Comparison of ENCODE assay signal across 26 mouse cellular contexts in the genomic region with DNA sequence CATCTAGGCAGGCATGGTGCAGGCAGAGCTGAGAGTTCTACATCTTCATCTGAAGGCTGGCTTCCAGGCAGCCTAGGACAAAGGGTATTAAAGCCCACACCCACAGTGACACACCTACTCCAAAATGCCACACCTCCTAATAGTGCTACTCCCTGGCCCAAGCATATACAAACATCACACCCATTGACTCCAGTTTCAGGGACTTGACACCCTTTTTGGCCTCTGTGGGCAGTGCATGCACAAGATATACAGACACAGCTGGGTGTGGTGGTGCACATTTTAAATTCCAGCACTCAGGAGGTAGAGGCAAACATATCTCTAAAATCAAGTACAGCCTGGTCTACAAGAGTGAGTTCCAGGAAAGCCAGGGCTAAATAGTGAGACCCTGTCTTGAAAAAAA. TPM values are rescaled to one million over a fixed set of nuclear protein-coding genes. Genes with fewer than 3 reads are reported as not detected.
DNase-seq lines count a peak whose midpoint lies in the region; ATAC-seq and TF ChIP-seq lines count a peak whose summit lies in the region.
"Had no signal": no experiment of that assay in that cellular context is flagged by ENCODE, and none has a peak within 500 bp of the region (broad histone marks: within the 10 kb centered on the region; RNA-seq: fewer than 3 reads in every experiment).

No protein-coding gene starts in this region.

- peak; percentile 79 for ATAC-seq in liver, embryonic 14.5 days (ENCODE audit: insufficient read depth)
- ATAC-seq in midbrain, embryonic 14.5 days (ENCODE audit: low FRiP score, low TSS enrichment): no peak
- ATAC-seq: activated CD4-positive, CD25-positive, alpha-beta regulatory T cell, adult 4 months; forebrain, postnatal 0 days; Patski had no signal

- no peaks in the 10 kb centered on the region for H3K27me3 ChIP-seq in liver, embryonic 14.5 days (ENCODE audit: control insufficient read depth, insufficient read depth, low read length)
- no peaks in the 10 kb centered on the region for H3K27me3 ChIP-seq in small intestine, adult 2 months (ENCODE audit: control insufficient read depth, insufficient read depth, low read length)
- H3K27me3 ChIP-seq in midbrain, embryonic 14.5 days (ENCODE audit: control insufficient read depth, insufficient read depth, low read length): no peaks in the 10 kb centered on the region
- H3K27me3 ChIP-seq: CH12.LX; embryonic facial prominence, embryonic 12.5 days; forebrain, embryonic 12.5 days; heart, embryonic 15.5 days; hindbrain, embryonic 15.5 days; Patski had no signal

- TF ChIP-seq CTCF in liver, embryonic 14.5 days (IDR thresholded peaks at IDR 0.05; ENCODE audit: low read depth): no peak
- TF ChIP-seq CTCF in small intestine, adult 2 months (IDR thresholded peaks at IDR 0.05; ENCODE audit: extremely low read depth, insufficient read length, insufficient replicate concordance, low read depth, low read length): no peak

- H3K4me3 ChIP-seq in liver, embryonic 14.5 days (ENCODE audit: insufficient read depth in 1 of 2, low read depth in 2 of 2, low read length in 2 of 2): no peak overlapping the region
- H3K4me3 ChIP-seq in small intestine, adult 2 months (ENCODE audit: low read depth, low read length): no peak overlapping the region
- H3K4me3 ChIP-seq in midbrain, embryonic 14.5 days (replicated peaks; ENCODE audit: low read depth, low read length): no peak overlapping the region
- H3K4me3 ChIP-seq: embryonic facial prominence, embryonic 12.5 days; forebrain, embryonic 12.5 days; heart, adult 2 months; heart, embryonic 15.5 days; hindbrain, embryonic 15.5 days had no signal

- DNase-seq in liver: peak; percentile 42
- peak in 1 of 3 experiments; percentile 59 for DNase-seq in liver, embryonic 14.5 days (ENCODE audit: low read depth in 3 of 3, low spot score in 3 of 3)
- no peak for DNase-seq in thymus, postnatal 25 days
- DNase-seq in heart, postnatal 36 days: no peak
- DNase-seq in midbrain, embryonic 14.5 days: no peak
- DNase-seq: adrenal gland, postnatal 14 days; cerebellum, adult 8-10 months; cerebellum, postnatal 14 days; embryo, embryonic 11 days; forebrain, postnatal 0 days; gastrocnemius, postnatal 14 days; heart, adult 2 months; heart, postnatal 14 days had no signal

- no peak overlapping the region for H3K4me2 ChIP-seq in liver, embryonic 14.5 days (ENCODE audit: low read depth)
- no peak overlapping the region for H3K4me2 ChIP-seq in midbrain, embryonic 14.5 days (ENCODE audit: low read length)
- H3K4me2 ChIP-seq: embryonic facial prominence, embryonic 12.5 days; forebrain, embryonic 12.5 days; heart, embryonic 11.5 days; heart, embryonic 15.5 days; hindbrain, embryonic 15.5 days had no signal

- H3K9me3 ChIP-seq in liver, embryonic 14.5 days (ENCODE audit: control insufficient read depth, low read length): no peaks in the 10 kb centered on the region
- H3K9me3 ChIP-seq in midbrain, embryonic 14.5 days (ENCODE audit: control insufficient read depth, low read length): no peaks in the 10 kb centered on the region
- H3K9me3 ChIP-seq: embryonic facial prominence, embryonic 12.5 days; forebrain, embryonic 12.5 days; heart, embryonic 15.5 days; hindbrain, embryonic 15.5 days had no signal

- TF ChIP-seq POLR2A in small intestine, adult 2 months (IDR thresholded peaks at IDR 0.05; ENCODE audit: low read depth, low read length): no peak

- no peak for TF ChIP-seq EP300 in liver, embryonic 14.5 days (IDR thresholded peaks at IDR 0.05; ENCODE audit: low read depth)

- no peak overlapping the region for H3K27ac ChIP-seq in liver, embryonic 14.5 days
- peak overlapping the region; percentile 61 for H3K27ac ChIP-seq in small intestine, adult 2 months (ENCODE audit: insufficient read depth, low read depth, low read length)
- H3K27ac ChIP-seq in midbrain, embryonic 14.5 days (replicated peaks; ENCODE audit: low read depth, low read length): no peak overlapping the region
- H3K27ac ChIP-seq: embryonic facial prominence, embryonic 12.5 days; forebrain, embryonic 12.5 days; heart, adult 2 months; heart, embryonic 15.5 days; hindbrain, embryonic 15.5 days had no signal

- H3K4me1 ChIP-seq in liver, embryonic 14.5 days (replicated peaks; ENCODE audit: control insufficient read depth in 2 of 2, insufficient read depth in 2 of 2, low read length in 1 of 2): peaks cover 23 to 35% of the 10 kb centered on the region in 2 experiments
- H3K4me1 ChIP-seq in small intestine, adult 2 months (ENCODE audit: control insufficient read depth, insufficient read depth, insufficient read length, low read length): peaks cover 7% of the 10 kb centered on the region; the same call in 1 of the 2 replicates
- no peaks in the 10 kb centered on the region for H3K4me1 ChIP-seq in midbrain, embryonic 14.5 days (ENCODE audit: control insufficient read depth, insufficient read depth, low read length)
- H3K4me1 ChIP-seq: forebrain, embryonic 12.5 days; hindbrain, embryonic 15.5 days had no signal

- peaks cover 51% of the 10 kb centered on the region for H3K36me3 ChIP-seq in liver, embryonic 14.5 days (replicated peaks; ENCODE audit: control insufficient read depth, insufficient read depth, low read depth)
- peaks cover 31% of the 10 kb centered on the region for H3K36me3 ChIP-seq in small intestine, adult 2 months (ENCODE audit: control insufficient read depth, insufficient read depth, low read length)
- H3K36me3 ChIP-seq in midbrain, embryonic 14.5 days (ENCODE audit: control insufficient read depth, insufficient read depth, low read length): peaks cover 41% of the 10 kb centered on the region

- H3K9ac ChIP-seq in liver, embryonic 14.5 days (replicated peaks): no peak overlapping the region
- no peak overlapping the region for H3K9ac ChIP-seq in midbrain, embryonic 14.5 days (replicated peaks; ENCODE audit: low read length)
- H3K9ac ChIP-seq: embryonic facial prominence, embryonic 12.5 days; forebrain, embryonic 12.5 days; forebrain, postnatal 0 days; heart, embryonic 15.5 days; hindbrain, embryonic 15.5 days had no signal

- intact Hi-C loops in heart, postnatal 36 days (cut with DNase I): no loop called here

RNA-seq across cellular contexts. Expression of gene Pcyt1a, which starts 25.4 kb away (rescaled TPM):
- polyA plus RNA-seq in liver, embryonic 14.5 days (2012; rRNA removed): 12.8 and 16.3 TPM in 2 replicates
- polyA plus RNA-seq in liver, embryonic 14.5 days (2014; fragmentation: Nextera tagmentation; extraction: Ambion mirVana): 40.3 and 41.6 TPM in 2 replicates
- 55.4 and 115 TPM in 2 replicates for polyA plus RNA-seq in small intestine, adult 2 months (2012; rRNA removed)
- total RNA-seq in heart, postnatal 36 days (2021): 100 to 1,000 TPM; 127 to 141 TPM
- 34.9 and 57.0 TPM in 2 replicates for polyA plus RNA-seq in midbrain, embryonic 14.5 days (2014; fragmentation: Nextera tagmentation; extraction: Ambion mirVana)

RNA-seq across cellular contexts. Expression of gene Slc51a, which starts 31.6 kb away (rescaled TPM):
- 0.16 and 0.25 TPM in 2 replicates for polyA plus RNA-seq in liver, embryonic 14.5 days (2012; rRNA removed)
- 1.1 and 1.2 TPM in 2 replicates for polyA plus RNA-seq in liver, embryonic 14.5 days (2014; fragmentation: Nextera tagmentation; extraction: Ambion mirVana)
- polyA plus RNA-seq in small intestine, adult 2 months (2012; rRNA removed): 102 and 424 TPM in 2 replicates
- under 1 TPM; 0.38 to 0.44 TPM for total RNA-seq in heart, postnatal 36 days (2021)
- 0.16 TPM in 1 of 2 replicates, not detected in the other for polyA plus RNA-seq in midbrain, embryonic 14.5 days (2014; fragmentation: Nextera tagmentation; extraction: Ambion mirVana)
- total RNA-seq: adrenal gland, adult 18-20 months; adrenal gland, postnatal 14 days; common myeloid progenitor, adult 5-6 weeks; forebrain, postnatal 0 days; gastrocnemius, adult 18-20 months; gastrocnemius, postnatal 14 days had no signal
- polyA plus RNA-seq: activated CD4-positive, CD25-positive, alpha-beta regulatory T cell, adult 4 months had no signal

RNA-seq across cellular contexts. Expression of gene Tctex1d2, which starts 36.6 kb away (rescaled TPM):
- polyA plus RNA-seq in liver, embryonic 14.5 days (2012; rRNA removed): 2.1 and 3.1 TPM in 2 replicates
- polyA plus RNA-seq in liver, embryonic 14.5 days (2014; fragmentation: Nextera tagmentation; extraction: Ambion mirVana): 6.4 and 7.2 TPM in 2 replicates
- 1.3 and 1.4 TPM in 2 replicates for polyA plus RNA-seq in small intestine, adult 2 months (2012; rRNA removed)
- total RNA-seq in heart, postnatal 36 days (2021): 1 to 10 TPM; 6.3 to 8.3 TPM
- 34.1 and 40.1 TPM in 2 replicates for polyA plus RNA-seq in midbrain, embryonic 14.5 days (2014; fragmentation: Nextera tagmentation; extraction: Ambion mirVana)
- total RNA-seq: CH12.LX had no signal

RNA-seq across cellular contexts. Expression of gene Zdhhc19, which starts 40.0 kb away (rescaled TPM):
- polyA plus RNA-seq in liver, embryonic 14.5 days (2012; rRNA removed): not detected in 2 replicates
- not detected in 2 replicates for polyA plus RNA-seq in liver, embryonic 14.5 days (2014; fragmentation: Nextera tagmentation; extraction: Ambion mirVana)
- 0.18 and 0.42 TPM in 2 replicates for polyA plus RNA-seq in small intestine, adult 2 months (2012; rRNA removed)
- not detected for total RNA-seq in heart, postnatal 36 days (2021)
- polyA plus RNA-seq in midbrain, embryonic 14.5 days (2014; fragmentation: Nextera tagmentation; extraction: Ambion mirVana): not detected in 2 replicates
- total RNA-seq: adrenal gland, adult 18-20 months; adrenal gland, postnatal 14 days; CH12.LX; common myeloid progenitor, adult 5-6 weeks; forebrain, postnatal 0 days; gastrocnemius, adult 18-20 months; gastrocnemius, postnatal 14 days; heart, adult 2 months; heart, postnatal 14 days had no signal
- polyA plus RNA-seq: activated CD4-positive, CD25-positive, alpha-beta regulatory T cell, adult 4 months; embryonic facial prominence, embryonic 12.5 days; forebrain, embryonic 12.5 days; forebrain, postnatal 0 days; heart, adult 2 months; heart, embryonic 15.5 days; hindbrain, embryonic 11.5 days; Patski had no signal

RNA-seq across cellular contexts. Expression of gene Tm4sf19, which starts 55.8 kb away (rescaled TPM):
- 0.04 TPM in 1 of 2 replicates, not detected in the other for polyA plus RNA-seq in liver, embryonic 14.5 days (2012; rRNA removed)
- not detected in 2 replicates for polyA plus RNA-seq in liver, embryonic 14.5 days (2014; fragmentation: Nextera tagmentation; extraction: Ambion mirVana)
- polyA plus RNA-seq in small intestine, adult 2 months (2012; rRNA removed): 0.17 and 0.35 TPM in 2 replicates
- not detected for total RNA-seq in heart, postnatal 36 days (2021)
- polyA plus RNA-seq in midbrain, embryonic 14.5 days (2014; fragmentation: Nextera tagmentation; extraction: Ambion mirVana): not detected in 2 replicates
- total RNA-seq: adrenal gland, postnatal 14 days; common myeloid progenitor, adult 5-6 weeks; gastrocnemius, adult 18-20 months; gastrocnemius, postnatal 14 days; heart, adult 2 months; heart, postnatal 14 days had no signal
- polyA plus RNA-seq: activated CD4-positive, CD25-positive, alpha-beta regulatory T cell, adult 4 months; embryonic facial prominence, embryonic 12.5 days; forebrain, embryonic 12.5 days; forebrain, postnatal 0 days; heart, embryonic 11.5 days; heart, embryonic 15.5 days; hindbrain, embryonic 11.5 days; hindbrain, embryonic 15.5 days; Patski had no signal

Comparison
In these comparisons a context has a peak if more than half of its experiments do, and no peak if none do; other contexts are left out.
1. RNA of gene Slc51a, which starts 31.6 kb away (polyA plus RNA-seq): 102 to 424 TPM in small intestine, adult 2 months; 0.16 to 1.2 TPM in liver, embryonic 14.5 days and 0.16 TPM in midbrain, embryonic 14.5 days; every median in the first group is over 10 times any median in the second.